Mouse (Mus musculus) heart, adult 18-20 months (tissue): ENCODE data around the gene Sipa1l2. TPM values are rescaled to one million over a fixed set of nuclear protein-coding genes. Genes with fewer than 3 reads are reported as not detected.
A peak's percentile ranks its signal among the peaks of the same experiment; 100 is the strongest.

ENCODE experiments used
- DNase-seq, 2 experiments: peaks; one replicate each; pipeline ENCODE4 v3.0.0; 2021 to 2022; ENCODE audit warnings: mixed read lengths in 1 of 2
- total RNA-seq, 2 experiments: library from RNA; stranded (reverse); gene quantifications; 2 replicates each; pipeline ENCODE4 v1.2.3; 2021

Gene Sipa1l2
- total RNA-seq, 2 experiments from 2014 or later = 37.9 to 42.2 TPM

DNA sequence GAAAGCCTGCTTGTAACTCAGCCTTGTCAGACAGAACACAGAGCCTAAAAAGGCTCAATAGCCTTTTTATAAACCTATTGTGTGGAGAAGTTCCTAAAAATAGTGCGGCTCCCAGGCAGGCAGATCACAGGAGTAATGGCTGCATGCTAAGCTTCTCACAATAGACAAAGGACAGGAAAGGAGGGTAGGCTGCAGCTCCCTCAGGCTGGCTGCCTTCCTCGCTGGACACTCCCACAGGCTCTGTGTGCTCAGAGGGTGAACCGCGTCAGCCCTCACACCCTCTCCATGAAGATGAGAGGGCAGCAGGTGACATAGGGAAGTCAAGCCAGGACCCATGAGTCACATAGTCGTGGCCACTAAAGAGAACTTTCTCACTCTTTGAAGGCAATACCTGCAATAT, 55.7 kb downstream of the Sipa1l2 start:
- peak; percentile 61 to 74 for DNase-seq

DNA sequence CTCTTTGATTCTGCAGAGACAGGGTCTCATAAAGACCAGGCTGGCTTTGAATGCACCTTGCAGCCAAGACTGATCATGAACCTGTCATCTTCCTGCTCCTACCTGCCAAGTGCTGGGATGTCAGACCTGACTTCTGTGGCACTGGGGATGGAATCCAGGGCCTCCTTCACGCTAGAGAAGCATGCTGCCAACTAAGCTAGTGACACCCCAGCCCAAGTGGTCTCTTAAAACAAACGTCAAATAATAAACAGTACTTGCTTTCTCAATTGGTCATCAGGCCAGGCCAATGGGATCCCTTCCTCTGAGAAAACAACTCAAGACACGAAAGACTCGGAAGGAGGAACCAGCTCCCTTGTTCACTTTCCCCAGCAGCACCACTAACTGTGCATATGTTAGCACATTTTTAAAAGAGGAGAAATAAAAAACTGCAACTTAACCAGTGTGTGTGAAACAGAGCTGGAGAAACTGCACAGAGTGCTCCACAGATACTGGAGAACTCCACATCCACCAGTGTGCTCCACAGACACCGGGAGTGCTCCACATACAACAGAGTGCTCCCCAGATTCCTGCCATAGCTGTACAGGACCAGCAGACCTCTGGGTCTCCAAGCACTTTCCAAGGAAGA, 56.3 kb downstream of the Sipa1l2 start:
- no peak for DNase-seq

DNA sequence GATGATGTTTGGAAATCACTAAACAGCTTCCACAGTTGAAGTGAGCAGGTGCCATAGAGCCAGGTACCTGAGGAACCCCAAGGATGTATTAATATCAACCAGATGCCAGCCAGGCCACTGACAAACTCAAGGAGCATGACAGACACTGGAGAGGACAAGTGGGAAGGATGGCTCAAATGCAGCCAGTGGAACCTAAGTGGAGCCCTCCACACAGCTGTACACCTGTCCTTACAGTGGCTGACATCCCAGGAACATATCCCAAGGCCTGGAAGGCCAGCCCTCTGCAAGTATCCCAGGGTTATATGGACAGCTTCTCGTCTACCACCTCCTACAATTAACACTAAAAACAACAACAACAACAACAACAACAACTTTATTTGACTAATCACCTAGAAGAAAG, 57.0 kb downstream of the Sipa1l2 start:
- DNase-seq = no peak

DNA sequence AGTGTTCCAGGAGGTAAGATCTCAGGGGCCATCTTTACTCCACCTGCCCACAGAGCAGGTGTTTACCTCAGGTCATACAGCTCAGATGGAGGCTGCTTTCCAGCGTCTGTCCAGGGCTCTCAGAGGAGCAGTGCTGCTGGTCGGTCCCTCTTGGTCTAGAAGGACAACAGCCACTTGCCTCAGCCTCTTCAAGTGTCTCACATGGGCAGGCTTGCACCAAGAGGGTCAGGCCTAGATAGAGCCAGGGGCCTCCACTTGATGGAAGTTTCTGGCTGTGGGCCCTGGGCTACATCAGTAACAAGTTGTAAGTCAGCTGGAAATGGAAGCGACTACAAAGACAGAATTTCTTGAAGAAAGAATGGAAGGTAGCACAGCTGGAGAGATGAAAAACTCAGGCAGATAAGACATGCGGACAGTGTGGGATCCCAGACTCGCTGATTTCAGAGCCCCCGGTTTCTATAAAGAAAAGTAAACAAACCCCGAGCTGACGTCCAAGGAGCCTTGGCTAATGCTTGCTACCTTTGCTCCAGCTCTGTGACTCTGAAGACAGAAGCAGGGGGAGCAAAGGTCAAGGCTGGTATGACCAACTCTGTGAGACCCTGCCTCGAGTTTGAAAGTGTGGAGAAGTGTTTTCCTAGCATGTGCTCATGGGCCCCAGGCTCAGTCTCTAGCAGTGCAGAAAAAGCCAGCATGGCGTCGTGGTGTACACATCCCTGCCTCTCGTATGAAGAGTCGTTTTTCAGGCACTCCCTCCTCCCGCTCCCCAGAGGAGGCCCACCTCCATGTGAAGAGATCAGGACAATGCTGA, 58.5 kb downstream of the Sipa1l2 start:
- DNase-seq = no peak

DNA sequence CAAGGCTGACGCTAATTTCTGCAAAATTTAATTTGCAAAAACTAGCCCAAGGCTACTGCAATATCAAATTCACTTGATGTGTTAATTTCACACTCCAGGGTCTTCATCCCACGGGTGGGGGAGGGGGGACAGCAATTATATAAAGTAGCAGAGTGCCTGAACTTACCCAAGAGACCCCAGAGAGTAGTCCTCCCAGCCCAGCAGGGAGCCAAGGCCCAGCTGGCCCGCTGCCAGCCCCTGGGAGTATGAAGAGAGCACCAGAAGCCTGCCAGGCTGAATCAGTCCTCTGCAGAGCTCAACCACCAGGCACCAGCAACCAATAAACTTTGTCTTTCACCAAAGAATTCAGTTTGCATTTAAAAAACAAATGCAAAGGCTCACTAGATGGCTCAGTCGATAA, 59.8 kb downstream of the Sipa1l2 start:
- DNase-seq = no peak

DNA sequence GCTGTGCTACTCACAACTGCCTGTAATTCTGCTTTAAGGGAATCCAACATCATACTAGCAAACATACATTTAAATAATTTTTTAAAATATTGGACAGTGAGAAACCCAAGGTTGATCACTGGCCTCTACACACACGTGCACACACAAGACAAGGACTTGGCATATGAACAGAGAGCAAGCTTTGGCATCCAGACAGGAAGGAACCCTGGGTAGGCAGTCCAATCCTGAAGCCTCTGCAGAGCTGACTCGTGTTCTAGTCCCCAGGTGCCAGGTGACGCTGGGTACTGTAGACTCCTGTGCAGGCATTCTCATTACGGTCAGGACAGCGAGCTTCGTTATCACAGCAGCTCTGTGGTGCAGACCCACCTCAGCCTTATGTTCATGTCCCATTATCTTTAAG, 60.4 kb downstream of the Sipa1l2 start:
- DNase-seq = no peak

DNA sequence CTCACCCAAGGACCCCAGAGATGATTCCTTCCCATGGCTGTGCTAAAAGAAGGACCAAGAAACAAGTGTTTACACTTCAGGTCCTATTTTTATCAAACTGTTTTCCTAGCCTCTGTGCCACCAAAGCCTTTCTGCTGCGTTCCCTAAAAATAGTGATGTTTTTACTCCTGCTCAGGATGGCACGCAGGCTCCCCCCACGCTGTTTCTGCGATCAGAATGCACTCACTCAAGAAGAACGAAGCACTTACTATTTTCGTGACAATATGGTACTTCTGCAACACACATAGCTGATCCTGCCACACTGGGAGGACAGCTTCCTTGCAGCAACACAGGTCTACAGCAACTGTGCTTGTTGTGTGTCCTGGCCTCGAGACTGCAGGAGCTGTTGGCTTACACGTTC, 62.3 kb downstream of the Sipa1l2 start:
- DNase-seq = no peak

DNA sequence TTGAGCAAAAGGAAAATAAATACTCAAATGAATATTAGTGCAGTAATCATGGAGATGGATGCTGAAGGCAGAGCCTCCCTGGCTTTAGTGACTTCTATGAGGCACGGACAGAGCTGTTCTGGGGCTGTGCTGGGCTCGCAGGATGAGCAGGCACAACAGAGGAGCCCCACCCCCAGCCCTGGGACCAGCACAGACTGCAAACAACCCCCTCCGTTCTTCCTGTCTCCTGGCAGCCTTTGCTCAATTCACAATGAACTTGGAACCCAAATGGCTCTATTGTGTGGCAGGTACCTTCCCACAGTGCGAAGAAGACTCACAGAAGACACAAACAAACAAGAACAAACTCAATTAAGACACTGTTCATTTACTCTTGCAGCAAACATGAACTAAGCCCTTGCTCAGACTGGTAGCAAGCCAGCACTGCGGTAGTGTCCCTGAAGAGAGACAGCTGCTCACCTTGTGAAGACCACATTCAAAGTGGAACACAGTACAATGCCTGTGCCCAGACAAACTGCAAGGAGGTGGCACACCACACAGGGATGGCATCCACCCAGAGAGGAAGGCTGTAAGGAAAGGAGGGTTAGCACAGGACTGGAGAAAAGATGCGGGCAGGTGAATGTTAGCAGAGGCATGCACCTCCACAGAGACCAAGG, 64.9 kb downstream of the Sipa1l2 start:
- no peak for DNase-seq

DNA sequence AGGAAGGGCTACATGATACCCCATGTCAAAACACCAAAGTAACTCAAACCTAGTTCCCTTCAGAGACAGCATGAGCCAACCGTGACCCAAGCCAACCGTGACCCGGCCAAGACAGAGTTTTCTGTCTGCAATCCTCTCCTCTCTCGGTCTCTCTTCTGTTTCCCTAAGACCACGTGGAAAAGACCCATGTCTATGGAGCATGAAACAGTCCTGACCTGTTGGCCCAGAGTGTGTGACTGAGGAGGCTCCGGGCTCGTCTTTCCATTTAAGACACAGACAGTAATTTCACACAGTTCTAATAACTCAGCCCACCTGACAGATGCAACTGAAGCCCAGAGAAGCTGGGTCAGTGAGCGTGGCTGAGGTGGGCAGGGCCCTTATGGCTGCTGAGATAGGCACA, 65.8 kb downstream of the Sipa1l2 start:
- DNase-seq = no peak

DNA sequence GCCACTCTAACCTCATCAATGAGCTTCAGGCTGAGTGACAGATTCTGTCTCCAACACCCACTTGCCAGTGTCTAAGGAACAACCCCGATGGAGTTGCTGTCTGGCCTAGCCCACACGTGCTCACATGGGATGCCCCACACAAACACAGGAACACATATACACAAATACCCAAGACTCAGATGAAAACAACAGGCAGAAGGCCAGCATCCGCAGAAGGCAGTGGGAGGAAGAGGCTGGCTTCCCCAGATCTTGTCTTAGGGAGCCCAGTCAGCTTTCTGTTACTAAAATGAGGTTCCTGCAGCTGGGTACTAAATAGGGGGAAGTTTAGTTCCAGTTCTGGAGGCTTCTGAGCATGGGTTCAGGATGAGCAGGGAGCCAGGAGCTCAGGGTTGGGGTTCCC, 66.8 kb downstream of the Sipa1l2 start:
- DNase-seq = no peak

DNA sequence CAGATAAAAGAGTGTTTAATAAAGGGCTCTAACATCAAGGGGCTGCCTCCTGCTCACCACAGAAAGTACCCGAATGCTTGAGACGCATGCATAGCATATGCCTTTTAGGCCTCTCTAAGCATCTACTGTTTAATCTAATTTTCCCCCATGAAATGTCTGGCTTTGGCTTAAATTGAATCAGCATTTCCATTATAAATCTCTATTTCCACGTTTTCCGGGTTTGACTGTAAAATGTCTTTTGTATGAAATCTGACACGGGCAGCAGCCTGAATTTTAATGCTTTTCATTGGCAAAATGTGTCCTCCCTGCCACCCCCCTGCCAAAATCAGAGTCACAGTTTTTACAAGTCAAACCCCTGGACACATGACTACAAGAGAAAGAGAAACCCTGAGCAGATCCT, 69.6 kb downstream of the Sipa1l2 start:
- DNase-seq = no peak

DNA sequence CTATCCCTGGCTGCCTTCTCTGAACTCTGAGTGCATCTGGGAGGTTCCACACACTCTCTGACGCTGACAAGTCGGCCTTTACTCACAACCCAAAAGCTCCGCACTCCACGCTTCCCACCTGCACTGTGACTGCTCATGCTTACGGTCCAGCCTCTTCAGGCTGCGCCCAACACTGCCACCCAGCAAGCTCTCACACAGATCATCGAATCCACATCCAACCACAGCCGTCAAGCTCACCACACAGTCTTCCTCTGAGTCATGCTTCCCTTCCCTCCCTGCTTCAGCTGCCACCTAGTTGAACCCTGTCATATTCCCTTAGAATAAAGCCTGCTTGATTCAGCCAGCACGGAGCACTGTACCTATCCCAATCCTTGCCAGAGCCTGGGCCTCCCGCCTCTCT, 71.1 kb downstream of the Sipa1l2 start:
- no peak for DNase-seq

DNA sequence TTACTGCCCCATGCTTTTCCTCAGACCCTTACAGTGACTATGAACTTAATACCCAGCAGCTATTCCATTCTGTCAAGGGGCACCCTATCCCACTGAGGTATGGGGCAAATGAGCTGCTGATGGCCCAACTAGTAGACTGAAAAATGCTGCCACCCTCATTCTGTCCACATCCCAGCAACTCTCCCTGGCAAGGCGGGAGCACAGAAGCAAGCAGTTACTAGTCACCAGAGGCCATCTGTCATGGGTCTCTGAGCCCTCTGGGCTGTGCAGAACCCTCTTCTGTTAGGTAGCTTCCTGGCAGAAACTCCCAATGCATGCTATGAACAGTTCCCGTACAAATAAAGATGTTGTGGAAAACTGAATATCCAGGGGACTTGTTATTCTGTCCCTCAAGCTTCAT, 74.1 kb downstream of the Sipa1l2 start:
- no peak for DNase-seq

DNA sequence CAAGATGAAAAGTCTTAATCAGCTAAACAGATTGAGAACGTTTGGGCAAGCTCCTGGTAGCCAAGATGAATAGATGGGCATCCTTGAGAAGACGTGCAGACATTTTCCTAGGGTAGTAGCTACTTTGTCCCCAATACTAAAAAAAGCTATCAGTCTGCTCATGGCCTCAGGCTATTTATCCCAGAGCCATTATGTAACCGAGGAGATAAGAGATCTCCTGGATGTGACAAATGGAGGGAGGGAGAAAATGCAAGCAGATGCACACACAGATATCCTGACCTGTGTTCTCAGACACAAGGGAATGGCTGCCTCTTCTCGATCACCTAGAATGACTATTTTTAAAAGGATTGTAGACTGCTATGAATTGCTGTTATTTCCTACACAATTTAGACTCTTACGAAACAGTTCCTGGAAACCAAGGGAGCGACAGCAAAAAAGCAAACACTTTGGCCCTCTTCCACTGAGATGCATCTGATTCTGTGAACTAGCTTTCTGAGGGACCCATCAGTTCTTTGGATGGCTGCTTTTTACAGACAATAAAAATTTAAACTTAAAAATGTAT, 76.3 kb downstream of the Sipa1l2 start:
- DNase-seq = no peak

DNA sequence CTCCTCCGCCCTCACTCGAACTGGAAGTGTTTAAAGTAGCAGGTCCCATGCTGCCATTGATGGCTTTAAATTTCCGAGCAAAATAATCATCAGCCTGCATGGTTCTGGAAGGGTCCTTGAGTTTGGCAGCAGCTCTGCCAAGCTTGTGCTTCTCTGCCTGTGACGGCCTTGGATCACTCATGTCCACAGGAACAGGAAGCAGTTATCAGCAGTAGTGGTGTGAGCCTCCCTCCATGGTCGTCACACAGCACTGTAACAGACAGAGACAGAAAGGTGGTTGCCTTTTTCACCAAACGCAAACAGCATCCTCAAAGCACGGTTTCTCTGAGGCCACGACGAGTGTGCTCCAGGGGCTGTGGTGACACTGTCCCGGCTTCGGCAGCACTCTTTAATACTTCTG, 77.2 kb downstream of the Sipa1l2 start:
- DNase-seq = no peak

DNA sequence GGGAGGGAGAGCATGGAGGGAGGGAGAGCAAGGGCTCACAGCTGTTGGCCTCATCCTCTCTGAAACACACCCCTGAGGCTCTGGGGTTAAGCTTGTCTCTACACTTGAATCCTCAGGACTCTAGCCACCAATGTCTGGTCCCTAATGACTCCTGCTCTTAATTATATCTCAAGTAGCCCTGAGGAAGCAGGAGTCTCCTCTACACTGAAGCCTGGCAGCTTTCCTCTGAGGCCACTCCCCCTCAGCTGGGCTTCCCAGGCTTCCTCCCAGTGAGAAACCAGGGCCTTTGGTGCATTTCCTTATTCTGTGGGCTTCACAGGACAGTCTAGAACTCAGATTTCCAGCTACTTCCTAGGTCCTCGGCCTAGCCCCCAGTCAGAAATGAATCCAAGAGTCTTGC, 80.9 kb downstream of the Sipa1l2 start:
- DNase-seq = peak; percentile 56 to 69

DNA sequence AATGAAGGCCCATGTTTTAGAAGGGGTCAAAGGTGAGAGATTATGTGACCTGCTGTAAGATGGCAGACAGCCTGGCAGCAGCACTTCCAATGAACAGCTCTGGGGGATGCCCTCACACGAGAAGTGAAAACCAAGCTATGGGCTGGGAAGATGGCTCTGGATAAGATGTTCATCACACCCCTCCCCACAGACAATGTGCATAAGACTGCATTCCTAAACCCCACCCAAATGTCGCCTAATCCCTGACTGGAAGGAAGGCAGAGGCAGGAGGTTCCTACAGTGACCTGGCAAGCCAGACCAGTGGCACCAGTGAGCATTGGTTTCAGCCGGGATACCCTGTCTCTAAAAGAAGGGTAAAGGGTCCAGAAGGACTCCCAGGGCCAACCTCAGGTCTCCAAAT, 83.9 kb downstream of the Sipa1l2 start:
- DNase-seq = no peak

DNA sequence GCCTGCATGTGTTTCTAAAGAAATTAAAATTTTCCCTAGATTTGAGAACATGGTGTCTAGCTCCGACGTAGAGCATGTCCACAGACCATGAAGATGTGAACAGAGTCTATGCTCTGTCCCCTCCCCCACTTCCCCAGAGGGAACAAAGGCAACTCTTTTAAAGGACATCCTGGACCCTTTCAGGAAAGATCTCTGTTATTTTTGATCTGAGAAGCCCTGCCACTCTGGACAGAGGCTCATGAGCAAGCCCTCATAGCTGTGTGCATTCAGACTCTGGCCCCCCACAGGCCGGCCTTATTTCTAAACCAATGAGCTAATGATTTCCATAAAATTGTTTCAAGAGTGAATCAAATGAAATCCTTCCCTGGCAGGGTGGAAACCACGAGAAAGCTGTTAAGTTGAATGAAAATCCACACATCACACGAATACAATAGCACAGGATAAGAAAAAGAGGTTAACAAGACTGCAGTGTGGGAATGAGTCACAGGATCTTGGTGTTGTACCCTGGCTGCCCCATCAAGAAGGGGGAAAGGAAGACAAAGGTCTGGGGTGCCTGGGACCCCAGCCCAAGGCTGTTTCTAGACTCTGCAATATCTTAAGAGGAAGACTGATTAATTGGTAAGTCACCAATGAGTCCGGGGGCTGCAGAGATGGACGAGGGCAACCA, 84.9 kb downstream of the Sipa1l2 start:
- DNase-seq = no peak

DNA sequence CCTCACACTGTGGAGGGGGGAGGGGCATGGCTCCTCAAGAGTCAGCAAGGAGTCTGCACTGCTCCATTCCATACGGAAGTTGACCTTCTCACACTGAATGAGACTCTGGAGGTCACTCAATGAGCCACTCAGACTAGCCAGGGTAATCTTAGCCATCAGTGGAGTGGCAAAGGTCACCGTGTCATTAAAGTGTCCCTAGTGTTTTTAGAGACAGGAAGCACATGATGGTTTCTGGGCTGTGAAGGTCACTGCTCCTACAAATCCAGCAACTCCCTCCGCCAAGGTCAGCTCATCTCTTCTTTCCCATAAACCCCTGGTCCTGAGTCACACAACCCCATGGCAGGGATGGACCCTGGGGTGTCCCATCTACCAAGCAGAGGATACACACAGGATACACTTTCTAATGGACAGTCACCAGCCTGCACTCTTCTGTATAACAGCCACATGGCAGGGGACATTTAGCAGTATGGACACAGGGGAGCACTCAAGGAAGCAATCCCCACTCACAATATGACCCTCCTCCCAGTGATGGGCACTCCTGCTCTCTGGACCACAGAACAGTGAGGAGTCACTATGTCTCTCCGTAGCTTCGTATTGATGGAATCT, 87.0 kb downstream of the Sipa1l2 start:
- DNase-seq = no peak

DNA sequence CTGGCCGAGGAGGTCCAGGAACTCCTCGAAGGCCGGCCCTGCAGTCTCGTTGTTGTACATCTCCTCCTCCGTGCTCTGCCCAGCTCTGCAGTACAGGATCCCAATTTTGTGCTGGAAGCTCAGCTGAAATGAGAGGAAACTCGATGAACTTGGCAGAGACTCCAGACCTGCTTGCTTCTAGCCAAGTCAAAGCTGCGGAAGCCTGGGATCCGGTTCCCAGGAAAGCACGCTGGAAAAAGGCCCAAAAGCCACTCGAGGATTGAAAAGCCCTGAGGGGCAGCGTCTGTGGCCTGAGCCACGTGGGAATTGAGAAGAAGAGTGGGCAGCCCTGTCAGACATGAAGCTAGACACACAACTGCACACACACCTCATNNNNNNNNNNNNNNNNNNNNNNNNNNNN, 94.7 kb downstream of the Sipa1l2 start:
- DNase-seq = peak; percentile 79 to 83

DNA sequence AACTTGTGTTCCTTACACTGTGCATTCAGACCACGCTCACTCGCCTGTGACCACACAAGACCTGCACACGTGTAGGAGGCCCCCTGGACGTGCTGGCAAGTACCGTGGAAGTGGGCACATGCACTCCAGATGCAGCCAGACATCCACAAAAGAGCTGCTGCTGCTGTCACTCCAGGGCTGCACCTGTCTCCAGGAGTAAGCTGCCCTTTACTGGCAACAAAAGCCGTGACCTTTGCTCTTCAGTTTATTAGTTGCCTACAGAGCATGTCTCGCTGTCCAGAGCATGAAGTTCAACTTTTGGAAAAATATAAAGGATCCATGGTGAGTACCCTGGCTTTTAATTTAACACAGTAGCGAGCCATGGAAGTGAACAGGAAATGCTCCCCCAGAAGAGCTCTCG, 98.2 kb downstream of the Sipa1l2 start:
- no peak for DNase-seq

DNA sequence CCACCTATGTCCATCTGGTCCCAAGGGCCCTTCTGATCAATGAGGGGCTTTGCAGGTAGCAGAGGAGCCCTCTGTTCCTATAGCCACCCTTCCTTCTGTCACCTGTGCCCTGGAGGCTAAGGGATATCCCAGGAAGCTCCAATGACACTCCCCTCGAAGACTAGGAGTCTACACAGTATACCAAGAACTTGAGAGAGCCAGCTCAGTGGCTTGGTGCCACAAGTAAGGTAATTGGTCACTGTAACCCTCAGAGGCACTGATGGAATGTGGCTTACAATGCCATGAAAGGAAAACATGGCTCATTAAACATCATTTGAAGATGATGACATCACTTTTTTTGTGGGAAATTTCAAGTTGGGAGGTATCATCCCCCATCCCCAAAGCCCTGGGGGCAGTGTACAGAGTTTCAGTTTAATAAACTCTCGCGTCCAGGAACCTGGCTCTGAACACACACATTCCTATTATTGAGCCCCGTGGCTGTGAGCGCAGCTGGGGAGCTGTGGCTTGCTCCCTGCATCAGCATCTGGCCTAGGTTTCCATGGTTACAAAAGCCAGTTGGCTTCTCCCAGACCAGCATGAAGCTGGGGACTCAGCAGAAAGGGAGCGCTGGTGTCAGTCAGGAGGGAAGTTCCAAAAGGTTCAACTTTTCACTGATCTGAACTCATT, 104.3 kb downstream of the Sipa1l2 start:
- peak in 1 of 2 experiments; percentile 32 for DNase-seq
